Mouse (Mus musculus): ENCODE data around the gene Ampd2. TPM values are rescaled to one million over a fixed set of nuclear protein-coding genes. Genes with fewer than 3 reads are reported as not detected.
A peak's percentile ranks its signal among the peaks of the same experiment; 100 is the strongest.

The Ampd2 gene
- polyA plus RNA-seq, 1 experiment from 2014 or later = 53.5 TPM

- Histone ChIP-seq H3K36me3 (ENCODE audit: control insufficient read depth, insufficient read depth, low read length) (peaks cover 3% of the 10 kb centered on the region; the same call in 1 of the 2 replicates), H3K9ac (replicated peaks; ENCODE audit: low read depth, low read length) (no peak overlapping the region), H3K27me3 (ENCODE audit: control insufficient read depth, insufficient read depth, low read length) (no peaks in the 10 kb centered on the region), H3K4me3 (ENCODE audit: low read depth, low read length) (0 out of 2 replicates have a peak overlapping the region, but pooled peaks have one; percentile 55), H3K4me2 (ENCODE audit: low read depth, low read length) (peak overlapping the region; percentile 99), H3K4me1 (ENCODE audit: control insufficient read depth, insufficient read depth, low read length) (peaks cover 32% of the 10 kb centered on the region), H3K9me3 (ENCODE audit: control insufficient read depth, low read length) (no peaks in the 10 kb centered on the region), H3K27ac (ENCODE audit: low read depth, low read length) (no peak overlapping the region)
- ATAC-seq (ENCODE audit: low read depth) = no peak
- 69% methylated on average over 4 of the region's 4 CpGs for WGBS
These were observed 2.5 kb downstream of the Ampd2 start for GRCm38 (mm10) chr3:108083904-108084407.

GRCm38 (mm10) chr3:108083161-108083560, 3.3 kb downstream of the Ampd2 start:
- H3K4me3 ChIP-seq (ENCODE audit: low read depth, low read length) = no peak overlapping the region
- 61% methylated on average over 2 of the region's 2 CpGs for WGBS
- H3K9me3 ChIP-seq (ENCODE audit: control insufficient read depth, low read length) = no peaks in the 10 kb centered on the region
- peaks cover 32% of the 10 kb centered on the region for H3K4me1 ChIP-seq (ENCODE audit: control insufficient read depth, insufficient read depth, low read length)
- H3K9ac ChIP-seq (replicated peaks; ENCODE audit: low read depth, low read length) = no peak overlapping the region
- H3K27ac ChIP-seq (ENCODE audit: low read depth, low read length) = no peak overlapping the region
- H3K36me3 ChIP-seq (ENCODE audit: control insufficient read depth, insufficient read depth, low read length) = peaks cover 6% of the 10 kb centered on the region; the same call in 1 of the 2 replicates
- H3K4me2 ChIP-seq (ENCODE audit: low read depth, low read length) = no peak overlapping the region
- ATAC-seq (ENCODE audit: low read depth) = no peak
- H3K27me3 ChIP-seq (ENCODE audit: control insufficient read depth, insufficient read depth, low read length) = no peaks in the 10 kb centered on the region

GRCm38 (mm10) chr3:108082251-108082875, 4.1 kb downstream of the Ampd2 start:
- ATAC-seq (ENCODE audit: low read depth) = no peak
- Histone ChIP-seq H3K27me3 (ENCODE audit: control insufficient read depth, insufficient read depth, low read length) (no peaks in the 10 kb centered on the region), H3K27ac (ENCODE audit: low read depth, low read length) (no peak overlapping the region), H3K9me3 (ENCODE audit: control insufficient read depth, low read length) (no peaks in the 10 kb centered on the region), H3K4me3 (ENCODE audit: low read depth, low read length) (no peak overlapping the region), H3K4me1 (ENCODE audit: control insufficient read depth, insufficient read depth, low read length) (peaks cover 32% of the 10 kb centered on the region), H3K36me3 (ENCODE audit: control insufficient read depth, insufficient read depth, low read length) (peaks cover 6% of the 10 kb centered on the region), H3K4me2 (ENCODE audit: low read depth, low read length) (peak overlapping the region; percentile 14; the same call in 1 of the 2 replicates), H3K9ac (replicated peaks; ENCODE audit: low read depth, low read length) (0 out of 2 replicates have a peak overlapping the region, but pooled peaks have one; percentile 28)
- WGBS = 60% methylated on average over 1 of the region's 1 CpGs

- Histone ChIP-seq H3K27ac (ENCODE audit: low read depth, low read length) (no peak overlapping the region), H3K9ac (replicated peaks; ENCODE audit: low read depth, low read length) (0 out of 2 replicates have a peak overlapping the region, but pooled peaks have one; percentile 28), H3K4me1 (ENCODE audit: control insufficient read depth, insufficient read depth, low read length) (peaks cover 32% of the 10 kb centered on the region)
These were observed 4.8 kb downstream of the Ampd2 start for GRCm38 (mm10) chr3:108081681-108082080.

GRCm38 (mm10) chr3:108076836-108077235, 9.6 kb downstream of the Ampd2 start:
- no peak overlapping the region for H3K4me2 ChIP-seq (ENCODE audit: low read depth, low read length)
- no peaks in the 10 kb centered on the region for H3K9me3 ChIP-seq (ENCODE audit: control insufficient read depth, low read length)
- H3K4me1 ChIP-seq (ENCODE audit: control insufficient read depth, insufficient read depth, low read length) = no peaks in the 10 kb centered on the region
- no peak overlapping the region for H3K27ac ChIP-seq (ENCODE audit: low read depth, low read length)
- 98% methylated on average over 9 of the region's 9 CpGs for WGBS
- H3K36me3 ChIP-seq (ENCODE audit: control insufficient read depth, insufficient read depth, low read length) = peaks cover 15% of the 10 kb centered on the region
- no peak for ATAC-seq (ENCODE audit: low read depth)
- H3K27me3 ChIP-seq (ENCODE audit: control insufficient read depth, insufficient read depth, low read length) = no peaks in the 10 kb centered on the region
- no peak overlapping the region for H3K4me3 ChIP-seq (ENCODE audit: low read depth, low read length)
- no peak overlapping the region for H3K9ac ChIP-seq (replicated peaks; ENCODE audit: low read depth, low read length)

More at GRCm38 (mm10) chr3:108081681-108082080, 4.8 kb downstream of the Ampd2 start:
- H3K27me3 ChIP-seq (ENCODE audit: control insufficient read depth, insufficient read depth, low read length) = no peaks in the 10 kb centered on the region
- ATAC-seq (ENCODE audit: low read depth) = no peak
- H3K36me3 ChIP-seq (ENCODE audit: control insufficient read depth, insufficient read depth, low read length) = peaks cover 6% of the 10 kb centered on the region
- H3K4me2 ChIP-seq (ENCODE audit: low read depth, low read length) = 0 out of 2 replicates have a peak overlapping the region, but pooled peaks have one; percentile 14
- no peaks in the 10 kb centered on the region for H3K9me3 ChIP-seq (ENCODE audit: control insufficient read depth, low read length)
- 74% methylated on average over 4 of the region's 4 CpGs for WGBS
- H3K4me3 ChIP-seq (ENCODE audit: low read depth, low read length) = no peak overlapping the region

DNA sequence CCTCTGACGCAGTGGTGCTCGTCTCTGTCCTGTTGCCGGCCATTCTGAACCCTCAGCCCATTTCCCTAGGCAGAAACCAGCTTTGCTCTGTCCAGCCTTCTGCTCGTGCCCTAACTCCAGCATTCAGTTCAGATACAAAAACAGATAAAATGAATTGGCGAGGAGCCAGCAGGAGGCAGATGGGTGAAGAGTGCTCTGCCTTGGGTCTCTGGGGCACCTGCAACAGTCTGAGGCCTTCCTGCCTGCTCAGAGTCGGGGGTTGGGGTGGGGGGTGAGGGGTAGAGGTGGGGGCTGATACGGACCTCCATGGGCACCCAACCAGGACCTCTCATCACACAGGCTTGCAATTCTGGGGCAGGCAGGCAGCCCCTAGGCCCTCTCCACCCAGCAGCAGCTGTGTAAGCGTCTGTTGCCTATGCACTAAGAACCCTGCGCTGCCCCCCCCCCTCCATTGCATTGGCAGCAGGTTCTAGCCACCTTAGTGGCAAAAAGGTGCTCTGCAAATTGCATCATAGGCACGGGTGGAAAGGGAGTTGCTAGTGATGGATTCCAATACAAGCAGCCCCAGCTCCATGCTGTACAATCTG, 13.4 kb downstream of the Ampd2 start:
- Histone ChIP-seq H3K4me3 (ENCODE audit: low read depth, low read length) (no peak overlapping the region), H3K36me3 (ENCODE audit: control insufficient read depth, insufficient read depth, low read length) (peaks cover 9% of the 10 kb centered on the region), H3K9me3 (ENCODE audit: control insufficient read depth, low read length) (no peaks in the 10 kb centered on the region), H3K4me2 (ENCODE audit: low read depth, low read length) (no peak overlapping the region), H3K27me3 (ENCODE audit: control insufficient read depth, insufficient read depth, low read length) (no peaks in the 10 kb centered on the region), H3K4me1 (ENCODE audit: control insufficient read depth, insufficient read depth, low read length) (no peaks in the 10 kb centered on the region), H3K9ac (replicated peaks; ENCODE audit: low read depth, low read length) (no peak overlapping the region; the same call in 1 of the 2 replicates), H3K27ac (ENCODE audit: low read depth, low read length) (no peak overlapping the region)
- WGBS = 58% methylated on average over 10 of the region's 10 CpGs
- ATAC-seq (ENCODE audit: low read depth) = peak; percentile 57; the same call in 1 of the 2 replicates

GRCm38 (mm10) chr3:108070295-108071293, 15.9 kb downstream of the Ampd2 start:
- no peaks in the 10 kb centered on the region for H3K4me1 ChIP-seq (ENCODE audit: control insufficient read depth, insufficient read depth, low read length)
- peaks cover 3% of the 10 kb centered on the region; the same call in 1 of the 2 replicates for H3K36me3 ChIP-seq (ENCODE audit: control insufficient read depth, insufficient read depth, low read length)
- H3K9me3 ChIP-seq (ENCODE audit: control insufficient read depth, low read length) = no peaks in the 10 kb centered on the region
- no peak for ATAC-seq (ENCODE audit: low read depth)
- H3K4me3 ChIP-seq (ENCODE audit: low read depth, low read length) = no peak overlapping the region
- no peaks in the 10 kb centered on the region for H3K27me3 ChIP-seq (ENCODE audit: control insufficient read depth, insufficient read depth, low read length)
- H3K9ac ChIP-seq (replicated peaks; ENCODE audit: low read depth, low read length) = no peak overlapping the region
- 69% methylated on average over 10 of the region's 10 CpGs for WGBS
- no peak overlapping the region for H3K27ac ChIP-seq (ENCODE audit: low read depth, low read length)
- H3K4me2 ChIP-seq (ENCODE audit: low read depth, low read length) = no peak overlapping the region

GRCm38 (mm10) chr3:108069231-108069870, 17.1 kb downstream of the Ampd2 start:
- Histone ChIP-seq H3K27me3 (ENCODE audit: control insufficient read depth, insufficient read depth, low read length) (no peaks in the 10 kb centered on the region), H3K36me3 (ENCODE audit: control insufficient read depth, insufficient read depth, low read length) (no peaks in the 10 kb centered on the region; the same call in 1 of the 2 replicates), H3K4me3 (ENCODE audit: low read depth, low read length) (no peak overlapping the region), H3K27ac (ENCODE audit: low read depth, low read length) (no peak overlapping the region), H3K4me1 (ENCODE audit: control insufficient read depth, insufficient read depth, low read length) (no peaks in the 10 kb centered on the region), H3K9me3 (ENCODE audit: control insufficient read depth, low read length) (no peaks in the 10 kb centered on the region), H3K9ac (replicated peaks; ENCODE audit: low read depth, low read length) (no peak overlapping the region), H3K4me2 (ENCODE audit: low read depth, low read length) (no peak overlapping the region)
- ATAC-seq (ENCODE audit: low read depth) = no peak
- WGBS = 74% methylated on average over 13 of the region's 13 CpGs

Measured in neural tube, embryonic 14.5 days (tissue).